Mouse (Mus musculus): Measurements from ENCODE around the gene Ints1.

- TF ChIP-seq CTCF (IDR thresholded peaks at IDR 0.05; ENCODE audit: control insufficient read depth, insufficient read depth, low read length) (no peak), POLR2A (IDR thresholded peaks at IDR 0.05; ENCODE audit: borderline replicate concordance, control insufficient read depth, low read depth, low read length) (no peak)
These were observed 38.5 kb upstream of the Ints1 start for GRCm38 (mm10) chr5:139813963-139814381.

Data from bone marrow, adult 2 months (tissue).